Mouse (Mus musculus): ENCODE data around the gene 4930404H24Rik.

DNA sequence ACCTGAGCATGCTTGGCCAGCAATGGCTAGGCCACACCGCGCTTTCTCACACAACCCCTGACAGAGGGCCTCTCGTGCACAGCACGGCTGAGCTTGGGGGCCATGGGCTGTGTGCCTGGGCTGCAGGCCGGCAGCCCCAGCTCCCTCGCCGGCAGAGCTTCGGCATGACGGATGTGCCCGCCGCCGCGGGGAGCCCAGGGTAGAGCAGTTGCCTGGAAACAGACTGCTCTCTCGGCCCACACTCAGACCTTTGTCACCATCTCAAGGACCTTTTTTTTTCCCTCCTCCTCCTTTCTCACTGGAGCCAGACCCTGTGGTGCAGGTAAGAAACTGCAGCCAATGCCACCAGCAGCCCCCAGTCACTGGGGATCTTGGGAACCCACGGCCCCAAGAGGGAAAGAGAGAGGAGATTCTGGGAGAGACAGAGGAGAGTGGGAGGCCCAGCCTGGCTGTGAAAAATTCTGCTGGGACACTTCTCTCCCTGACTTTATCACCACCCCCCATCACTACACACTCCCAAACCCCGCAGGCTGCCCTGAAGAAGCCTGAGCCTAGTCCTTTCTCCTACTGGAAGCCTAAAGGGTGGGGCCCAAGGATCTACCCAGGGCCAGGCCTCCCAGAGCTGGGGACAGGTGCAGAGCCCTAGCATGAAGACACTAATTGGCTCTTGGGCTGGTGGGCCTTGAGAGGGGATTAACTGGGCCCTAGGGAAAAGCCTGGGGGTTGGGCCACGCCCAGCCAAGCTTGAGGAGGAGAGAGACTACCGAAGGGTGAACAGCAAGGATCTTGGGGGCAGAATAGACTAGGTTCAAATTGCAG is 16.8 kb downstream of the 4930404H24Rik start:
- TF ChIP-seq MYOD1 (IDR thresholded peaks at IDR 0.05; ENCODE audit: control insufficient read depth in 1 of 3, insufficient read length in 2 of 3, low read depth in 2 of 3) (no peak), MAX (IDR thresholded peaks at IDR 0.05; ENCODE audit: low read depth) (no peak), POLR2A (IDR thresholded peaks at IDR 0.05; ENCODE audit: insufficient read length, low read depth) (no peak), REST (IDR thresholded peaks at IDR 0.05; ENCODE audit: insufficient read depth, insufficient read length) (no peak)

Data from myocyte (in vitro differentiated cells).